Mouse (Mus musculus): ENCODE data around the gene Tmcc2.
A peak's percentile ranks its signal among the peaks of the same experiment; 100 is the strongest.

Tmcc2 gene

GRCm38 (mm10) chr1:132390691-132391579, at the start of gene Tmcc2:
Gene Tmcc2, minus strand, starts transcription at chr1:132391281.
- 0 out of 2 replicates have a peak, but pooled peaks have one; percentile 5 for ATAC-seq (ENCODE audit: low TSS enrichment)

GRCm38 (mm10) chr1:132437389-132437788, 46.3 kb upstream of the Tmcc2 start:
- no peak for ATAC-seq (ENCODE audit: low TSS enrichment)

DNA sequence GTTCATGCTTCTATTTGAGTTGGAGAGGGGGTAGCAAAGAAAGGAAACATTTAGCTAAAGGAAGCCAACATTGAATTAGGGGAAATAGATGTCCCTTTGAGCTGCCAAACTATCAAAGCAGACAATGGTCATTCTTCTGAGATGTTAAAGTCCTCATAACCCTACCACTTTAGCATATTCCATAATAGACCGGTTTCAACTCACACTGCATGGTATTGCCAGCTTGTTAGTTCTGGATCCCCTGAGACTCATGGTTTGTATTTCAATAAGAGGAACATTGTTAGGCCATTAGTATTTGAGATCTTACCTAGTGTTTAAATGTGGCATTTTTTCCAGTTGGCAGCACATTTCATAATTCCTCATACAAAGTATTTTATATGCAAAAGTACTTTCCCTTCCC, 45.9 kb upstream of the Tmcc2 start:
- no peak for ATAC-seq (ENCODE audit: low TSS enrichment)

GRCm38 (mm10) chr1:132436320-132436958, 45.4 kb upstream of the Tmcc2 start:
- no peak for ATAC-seq (ENCODE audit: low TSS enrichment)

DNA sequence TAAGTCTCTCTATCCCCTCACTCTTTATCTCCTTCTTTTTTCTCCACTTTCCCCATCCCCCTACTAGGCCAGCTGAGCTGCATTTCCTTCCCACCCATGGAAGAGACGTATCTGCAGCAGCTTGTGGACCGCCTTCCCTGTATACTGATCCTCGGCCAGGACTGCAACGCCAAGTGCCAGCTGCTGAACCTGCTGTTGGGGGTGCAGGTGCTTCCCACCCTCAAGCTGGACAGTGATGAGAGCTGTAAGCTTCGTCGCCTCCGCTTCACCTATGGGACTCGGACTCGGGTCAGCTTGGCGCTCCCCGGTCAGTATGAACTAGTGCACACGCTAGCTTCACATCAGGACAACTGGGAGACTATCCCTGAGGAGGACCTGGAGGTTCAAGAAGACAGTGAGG, 43.0 kb upstream of the Tmcc2 start:
- no peak for ATAC-seq (ENCODE audit: low TSS enrichment)

DNA sequence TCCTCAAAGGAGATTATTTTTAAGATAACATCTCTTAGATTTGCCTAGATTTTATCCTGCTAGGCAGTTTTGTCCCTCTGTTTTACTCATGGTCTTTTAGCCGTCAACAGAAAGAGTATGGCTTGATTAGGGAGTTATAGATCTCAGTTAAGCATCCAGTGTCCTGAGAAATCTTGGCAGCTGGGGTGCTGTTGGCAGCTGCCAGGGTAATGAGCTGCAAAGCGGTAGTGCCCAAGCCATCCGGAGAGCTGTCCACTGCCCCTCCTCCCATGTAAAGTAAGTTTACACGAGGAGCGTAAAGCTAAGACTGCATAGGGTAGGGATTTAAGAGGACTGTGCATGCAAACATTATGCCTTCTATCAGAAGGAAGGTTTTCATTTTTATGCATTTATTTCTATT, 42.3 kb upstream of the Tmcc2 start:
- no peak for ATAC-seq (ENCODE audit: low TSS enrichment)

- ATAC-seq (ENCODE audit: low TSS enrichment) = peak; percentile 48; the same call in 1 of the 2 replicates
Measured at GRCm38 (mm10) chr1:132431716-132432115, 40.6 kb upstream of the Tmcc2 start.

DNA sequence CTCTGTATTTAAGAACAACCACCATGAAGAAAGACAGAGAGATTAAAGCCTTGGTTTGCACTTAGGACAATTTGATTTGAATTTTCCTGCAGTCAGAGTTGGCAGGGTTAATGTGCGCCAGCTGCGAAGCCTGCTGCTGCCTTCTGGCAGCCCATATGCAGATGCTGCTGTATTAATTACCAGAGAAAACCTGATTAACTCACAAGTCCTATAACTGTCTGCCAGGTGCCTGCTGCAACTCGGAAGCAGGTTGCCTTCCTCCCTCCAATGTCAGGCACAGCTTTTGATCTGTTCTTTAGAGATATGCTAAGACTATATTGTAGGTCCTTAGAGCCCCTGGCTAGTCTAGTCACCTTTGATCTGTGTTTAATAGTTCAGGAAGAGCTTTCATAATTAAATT, 39.7 kb upstream of the Tmcc2 start:
- no peak for ATAC-seq (ENCODE audit: low TSS enrichment)

GRCm38 (mm10) chr1:132425600-132425999, 34.5 kb upstream of the Tmcc2 start:
- no peak for ATAC-seq (ENCODE audit: low TSS enrichment)

DNA sequence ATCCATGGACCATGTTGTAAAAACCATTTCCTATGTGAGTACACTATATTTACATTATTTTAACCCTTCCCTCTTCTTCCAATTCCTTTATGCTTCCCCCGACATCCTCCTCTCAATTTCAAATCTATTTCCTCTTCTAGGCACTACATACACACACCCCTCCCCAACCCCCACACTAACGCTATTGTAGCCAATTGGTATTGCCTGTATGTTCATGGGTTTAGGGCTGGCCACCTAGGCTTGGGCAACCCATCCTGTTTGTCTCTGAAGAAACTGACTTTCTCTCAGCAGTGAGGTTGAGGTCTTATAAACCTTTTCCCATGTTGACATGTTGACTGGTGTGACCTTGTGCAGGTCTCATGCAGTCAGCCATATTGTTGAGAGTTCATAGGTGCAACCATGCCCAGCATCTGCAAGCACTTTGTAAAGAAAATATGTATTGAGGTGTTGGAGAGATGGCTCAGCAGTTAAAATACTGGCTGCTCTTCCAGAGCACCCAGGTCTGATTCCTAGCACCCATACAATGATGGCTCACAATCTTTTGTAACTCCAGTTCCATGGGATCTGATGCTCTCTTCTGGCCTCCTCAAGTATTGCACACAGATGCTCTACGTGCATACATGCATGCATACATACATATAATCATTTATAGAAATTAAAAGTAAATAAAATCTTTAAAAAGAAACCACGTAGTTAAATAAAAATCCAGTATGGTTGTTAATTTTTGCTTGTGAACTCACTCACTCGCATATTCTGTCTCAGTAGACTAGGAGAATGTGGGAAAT, 32.0 kb upstream of the Tmcc2 start:
- ATAC-seq (ENCODE audit: low TSS enrichment) = no peak

DNA sequence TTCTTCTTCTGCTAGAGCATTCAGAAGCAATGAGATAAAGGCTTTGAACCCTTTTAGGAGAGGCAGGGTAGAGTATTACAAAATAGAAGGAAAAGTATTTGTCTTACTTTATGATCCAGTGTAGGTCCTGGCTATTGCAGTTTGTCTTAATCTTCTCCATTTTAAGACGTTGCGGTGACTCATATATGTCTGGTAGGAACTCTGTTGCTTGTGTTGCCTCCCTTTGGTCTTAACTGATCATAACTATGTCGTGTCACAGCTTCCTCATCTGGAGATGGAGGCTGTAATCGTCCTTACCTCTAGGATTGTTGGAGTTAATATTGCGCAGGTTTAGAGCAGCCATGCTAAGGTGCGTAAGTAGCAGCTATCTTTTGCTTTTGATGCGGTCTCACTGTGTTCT, 29.6 kb upstream of the Tmcc2 start:
- ATAC-seq (ENCODE audit: low TSS enrichment) = no peak

GRCm38 (mm10) chr1:132420206-132420605, 29.1 kb upstream of the Tmcc2 start:
- no peak for ATAC-seq (ENCODE audit: low TSS enrichment)

GRCm38 (mm10) chr1:132417319-132418251, 26.5 kb upstream of the Tmcc2 start, which contains the start of gene Dstyk:
Gene Dstyk, plus strand, starts transcription at chr1:132417555.
- peak; percentile 98 for ATAC-seq (ENCODE audit: low TSS enrichment)

GRCm38 (mm10) chr1:132416943-132417290, 25.8 kb upstream of the Tmcc2 start:
- no peak for ATAC-seq (ENCODE audit: low TSS enrichment)

- ATAC-seq (ENCODE audit: low TSS enrichment) = no peak
Measured at GRCm38 (mm10) chr1:132416244-132416942, 25.3 kb upstream of the Tmcc2 start.

DNA sequence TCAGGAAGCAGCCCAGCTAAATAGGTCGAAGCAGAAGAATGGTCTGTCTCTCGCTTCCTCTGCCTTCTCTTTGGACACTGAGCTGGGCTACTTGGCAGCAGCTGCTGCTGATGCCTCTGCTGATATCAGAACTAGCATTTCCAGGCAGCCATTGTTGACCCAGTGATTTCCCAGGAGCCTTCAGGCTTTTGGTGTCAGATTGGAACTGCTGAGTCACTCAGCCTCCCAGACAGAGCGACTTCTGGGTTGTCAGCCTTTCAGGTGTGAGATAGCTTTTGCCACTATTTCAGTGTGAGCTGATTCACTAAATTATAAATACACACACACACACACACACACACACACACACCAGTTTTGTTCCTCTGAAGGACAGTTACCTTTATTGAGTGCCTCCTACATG, 19.6 kb upstream of the Tmcc2 start:
- no peak for ATAC-seq (ENCODE audit: low TSS enrichment)

DNA sequence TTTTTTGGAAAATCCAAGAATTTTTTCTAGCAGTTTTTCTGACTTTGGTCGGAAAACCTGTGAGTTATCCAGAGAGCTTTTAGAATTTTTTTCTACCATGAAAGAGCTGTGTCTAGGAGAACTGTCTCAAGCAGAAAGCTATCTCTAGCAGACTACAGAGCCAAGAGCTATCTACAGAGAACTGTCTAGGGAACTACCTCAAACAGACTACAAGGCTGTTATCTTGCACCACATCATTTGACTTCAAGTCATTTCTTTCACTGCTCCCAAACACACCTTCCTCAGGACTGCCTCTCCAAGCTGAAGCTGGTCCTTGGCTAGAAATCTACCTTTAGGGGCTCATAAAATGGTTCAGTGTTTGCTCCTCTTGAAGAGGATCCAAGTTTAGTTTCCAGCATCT, 10.8 kb upstream of the Tmcc2 start:
- ATAC-seq (ENCODE audit: low TSS enrichment) = no peak

DNA sequence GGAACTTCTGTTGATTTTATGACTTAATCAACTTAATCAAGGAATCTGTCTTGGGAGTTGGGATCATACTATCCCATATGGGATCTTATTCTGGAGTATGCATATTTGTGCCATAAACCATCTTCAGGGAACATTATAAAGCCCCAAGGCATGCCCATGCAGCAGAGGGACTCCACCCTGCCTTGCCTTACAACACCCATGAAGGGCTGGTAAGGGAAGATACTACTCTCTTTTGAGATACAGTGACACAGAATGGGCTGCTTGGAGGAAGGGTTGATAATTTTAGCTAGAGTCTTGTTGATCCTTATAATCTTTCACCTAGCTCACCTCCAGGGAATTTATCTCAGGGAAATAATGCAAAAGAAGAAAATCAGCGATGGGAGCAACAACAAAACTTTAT, 9.5 kb upstream of the Tmcc2 start:
- ATAC-seq (ENCODE audit: low TSS enrichment) = no peak

DNA sequence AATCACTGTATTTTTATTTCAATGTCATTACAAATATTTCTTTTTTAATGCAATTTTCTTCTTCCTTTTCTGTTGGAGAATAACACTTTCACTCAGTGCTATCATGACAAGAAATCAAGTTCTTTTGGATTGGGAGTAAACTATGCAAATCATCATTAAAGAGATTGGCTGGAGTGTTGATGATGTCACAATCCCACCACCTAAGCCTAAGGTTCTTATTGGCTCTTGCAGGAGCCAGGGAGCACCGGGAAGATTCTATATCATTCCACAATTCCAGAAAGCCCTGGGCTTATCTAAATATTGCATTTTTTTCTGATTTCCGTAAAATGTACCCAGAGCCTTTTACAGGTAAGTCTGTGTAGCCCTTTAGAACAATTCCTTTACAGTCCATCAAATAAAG, 5.6 kb upstream of the Tmcc2 start:
- ATAC-seq (ENCODE audit: low TSS enrichment) = no peak

- no peak for ATAC-seq (ENCODE audit: low TSS enrichment)
Measured at GRCm38 (mm10) chr1:132392872-132393271, 1.8 kb upstream of the Tmcc2 start.

- peak; percentile 71 for ATAC-seq (ENCODE audit: low TSS enrichment)
Measured at GRCm38 (mm10) chr1:132391580-132392022, 520 bp upstream of the Tmcc2 start.

Measured in frontal cortex, adult (tissue).